Mouse (Mus musculus): ENCODE data around the gene Ptms.

DNA sequence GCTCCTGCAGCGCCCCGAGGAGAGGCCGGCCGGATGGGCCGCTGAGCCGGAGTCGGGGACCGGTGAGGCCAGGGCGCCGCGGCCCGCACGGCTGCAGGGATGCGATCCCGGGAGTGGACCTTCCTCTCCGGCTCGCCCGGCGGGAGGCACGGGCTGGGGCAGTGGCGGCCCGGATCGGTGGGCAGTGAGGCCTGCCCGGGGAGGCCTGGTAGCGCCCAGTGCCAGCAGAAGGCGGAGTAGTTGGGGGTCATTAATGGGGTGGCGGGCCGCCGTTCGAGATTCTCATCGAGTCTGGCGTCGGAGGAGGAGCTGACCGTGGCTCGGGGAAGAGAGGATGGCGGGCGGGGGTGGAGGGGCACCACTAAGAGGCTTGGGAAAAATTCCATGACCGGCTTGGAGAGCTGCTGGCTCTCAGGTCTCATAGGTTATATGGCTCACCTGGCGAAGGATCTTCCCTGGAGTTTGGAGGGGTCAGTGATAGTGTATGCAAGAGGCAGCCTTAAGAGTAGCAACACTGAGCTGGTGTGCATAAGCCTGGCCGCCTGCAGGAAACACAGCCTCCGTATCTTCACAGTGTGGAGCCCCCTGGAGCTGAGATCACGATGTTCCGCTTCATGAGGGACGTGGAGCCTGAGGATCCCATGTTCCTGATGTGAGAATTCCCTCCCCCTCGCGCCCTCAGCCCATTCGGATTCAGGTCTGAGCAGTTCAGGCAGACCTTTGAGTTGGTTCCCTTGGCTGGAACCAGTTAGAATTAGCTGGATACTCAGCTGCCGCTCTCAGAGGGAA lies 11.8 kb upstream of the Ptms start:
- TF ChIP-seq CTCF (IDR thresholded peaks at IDR 0.05) (peak; percentile 70), EP300 (IDR thresholded peaks at IDR 0.05) (no peak)

Data from lung, postnatal 0 days (tissue).